Mouse (Mus musculus) forebrain, embryonic 16.5 days (tissue): ENCODE data around the gene Tmem8. TPM values are rescaled to one million over a fixed set of nuclear protein-coding genes. Genes with fewer than 3 reads are reported as not detected.

Experiments
- ATAC-seq: fragments of 200-750 bp; cut with Nextera tagmentation; 2 replicates; pipeline ENCODE4 v1.8.0; 2017; ENCODE audit warnings: mild to moderate bottlenecking, moderate library complexity
- H3K27ac ChIP-seq: fragments of 300-500 bp; sonication (generic); 2 replicates; pipeline ENCODE4 v1.5.1; 2014; ENCODE audit warnings: low read length, control low read depth
- H3K27me3 ChIP-seq: fragments of 300-500 bp; sonication (generic); replicated peaks from 2 replicates; pipeline ENCODE4 v1.6.1; 2014; ENCODE audit warnings: low read length; ENCODE audit not compliant: control insufficient read depth, insufficient read depth
- H3K36me3 ChIP-seq: fragments of 300-500 bp; sonication (generic); 2 replicates; pipeline ENCODE4 v1.6.1; 2014; ENCODE audit not compliant: control insufficient read depth, insufficient read depth
- H3K4me1 ChIP-seq: fragments of 300-500 bp; sonication (generic); replicated peaks from 2 replicates; pipeline ENCODE4 v1.6.1; 2014; ENCODE audit warnings: low read length; ENCODE audit not compliant: control insufficient read depth, insufficient read depth
- H3K4me2 ChIP-seq: fragments of 300-500 bp; sonication (generic); 2 replicates; pipeline ENCODE4 v1.6.1; 2014; ENCODE audit warnings: mild to moderate bottlenecking, low read length, control low read depth
- H3K4me3 ChIP-seq: fragments of 300-500 bp; sonication (generic); replicated peaks from 2 replicates; pipeline ENCODE4 v1.5.1; 2014; ENCODE audit warnings: mild to moderate bottlenecking, low read length, control low read depth
- H3K9ac ChIP-seq: fragments of 300-500 bp; sonication (generic); replicated peaks from 2 replicates; pipeline ENCODE4 v1.6.1; 2014; ENCODE audit warnings: low read depth, low read length, control low read depth
- H3K9me3 ChIP-seq: fragments of 300-500 bp; sonication (generic); 2 replicates; pipeline ENCODE4 v1.6.1; 2016; ENCODE audit warnings: low read length; ENCODE audit not compliant: control insufficient read depth
- WGBS: fragments of 180-500 bp; shearing (Covaris S2); extraction: QIAGEN DNeasy Blood & Tissue Kit; methylation state at CpG from one replicate; pipeline ENCODE4 v1.1.7; 2014; 5-methylcytosine and 5-hydroxymethylcytosine counted together
- polyA plus RNA-seq: library from polyadenylated mRNA; unstranded; fragments of >200 nt; fragmentation: Nextera tagmentation; extraction: Ambion mirVana; gene quantifications from 2 replicates; pipeline ENCODE4 v1.2.1, GENCODE M21; 2015

The Tmem8 gene
- polyA plus RNA-seq, 1 experiment from 2014 or later: 2.0 TPM

DNA sequence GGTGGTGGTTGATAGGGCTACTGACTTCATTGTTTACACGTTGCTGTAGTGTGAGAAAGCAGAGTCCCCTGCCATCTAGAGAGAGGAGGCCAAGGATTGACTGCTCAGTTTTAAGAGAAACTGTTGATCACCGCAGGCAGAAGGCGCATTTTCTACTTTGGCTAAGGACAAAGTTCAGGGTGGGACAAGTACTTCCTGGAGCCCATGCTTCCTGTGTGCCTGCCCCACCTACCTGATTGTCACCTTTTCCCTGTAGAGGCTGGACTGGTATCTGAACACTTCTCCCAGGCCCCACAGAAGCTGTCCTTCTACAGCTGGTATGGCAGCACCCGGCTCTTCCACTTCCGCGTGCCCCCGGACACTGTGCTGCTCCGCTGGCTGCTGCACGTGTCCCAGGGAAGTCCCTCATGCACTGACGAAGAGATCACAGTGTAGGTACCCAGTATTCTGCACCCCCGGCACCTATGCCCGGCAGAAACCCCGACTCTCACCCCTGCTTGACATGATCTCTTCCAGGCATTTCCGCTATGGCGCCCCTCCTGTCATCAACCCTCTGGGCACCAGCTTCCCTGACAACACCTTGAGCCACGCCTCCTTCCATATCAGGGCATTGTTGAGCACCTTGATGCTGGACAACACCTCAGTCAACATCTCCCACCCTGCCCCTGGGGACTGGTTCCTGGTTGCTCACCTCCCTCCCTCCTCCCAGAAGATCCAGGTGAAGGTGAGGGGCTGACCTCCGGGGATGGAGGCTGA lies 3.6 kb downstream of the Tmem8 start:
- no peak overlapping the region for H3K4me3 ChIP-seq
- H3K9me3 ChIP-seq: no peaks in the 10 kb centered on the region
- no peak overlapping the region for H3K9ac ChIP-seq
- no peak overlapping the region for H3K27ac ChIP-seq
- H3K27me3 ChIP-seq: peaks cover 19% of the 10 kb centered on the region
- ATAC-seq: no peak
- H3K4me1 ChIP-seq: peaks cover 9% of the 10 kb centered on the region
- H3K4me2 ChIP-seq: no peak overlapping the region
- no peaks in the 10 kb centered on the region for H3K36me3 ChIP-seq
- 86% methylated on average over 17 of the region's 17 CpGs for WGBS

DNA sequence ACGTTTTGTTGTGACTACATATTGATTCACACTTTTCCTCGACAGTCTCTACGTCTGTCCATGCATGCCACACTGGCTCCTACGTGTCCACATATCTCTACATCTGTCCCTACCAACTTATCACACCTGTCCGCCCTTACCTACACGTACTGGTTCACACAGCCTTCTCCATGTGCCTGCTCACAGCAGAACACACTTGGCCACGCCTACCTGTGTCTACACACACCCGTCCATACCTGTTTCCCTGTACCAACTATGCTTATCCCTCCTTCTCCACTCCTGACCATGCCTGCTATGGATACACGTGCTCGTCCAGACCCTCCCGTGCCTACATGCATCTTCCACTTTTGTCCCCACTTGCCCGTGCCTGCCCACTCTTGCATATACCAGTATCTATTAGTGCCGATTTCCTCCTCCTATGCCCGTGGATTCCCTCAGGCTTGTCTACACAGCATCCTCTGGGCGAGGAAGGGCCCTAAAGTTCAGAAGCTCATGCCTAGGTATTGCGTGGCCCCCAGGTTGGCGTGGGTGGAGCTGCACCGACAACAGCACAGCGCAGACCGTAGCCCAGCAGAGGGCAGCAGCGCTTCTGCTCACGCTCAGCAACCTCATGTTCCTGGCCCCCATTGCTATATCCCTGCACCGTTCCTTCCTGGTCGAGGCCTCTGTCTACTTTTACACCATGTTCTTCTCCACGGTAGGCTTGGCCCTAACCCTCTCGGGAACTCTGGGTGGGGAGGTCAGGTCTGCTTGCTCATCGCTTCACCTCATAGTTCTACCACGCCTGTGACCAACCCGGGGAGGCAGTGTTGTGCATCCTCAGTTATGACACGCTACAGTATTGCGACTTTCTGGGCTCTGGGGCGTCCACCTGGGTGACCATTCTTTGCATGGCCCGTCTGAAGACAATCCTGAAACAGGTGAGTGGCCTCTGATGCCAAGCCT lies 6.9 kb downstream of the Tmem8 start:
- H3K27me3 ChIP-seq: peaks cover 11% of the 10 kb centered on the region
- peak; percentile 37; the same call in 1 of the 2 replicates for ATAC-seq
- peaks cover 11% of the 10 kb centered on the region for H3K4me1 ChIP-seq
- no peak overlapping the region for H3K9ac ChIP-seq
- no peaks in the 10 kb centered on the region for H3K9me3 ChIP-seq
- WGBS: 47% methylated on average over 33 of the region's 33 CpGs
- no peak overlapping the region for H3K4me3 ChIP-seq
- no peak overlapping the region for H3K4me2 ChIP-seq
- no peak overlapping the region for H3K27ac ChIP-seq
- no peaks in the 10 kb centered on the region for H3K36me3 ChIP-seq

DNA sequence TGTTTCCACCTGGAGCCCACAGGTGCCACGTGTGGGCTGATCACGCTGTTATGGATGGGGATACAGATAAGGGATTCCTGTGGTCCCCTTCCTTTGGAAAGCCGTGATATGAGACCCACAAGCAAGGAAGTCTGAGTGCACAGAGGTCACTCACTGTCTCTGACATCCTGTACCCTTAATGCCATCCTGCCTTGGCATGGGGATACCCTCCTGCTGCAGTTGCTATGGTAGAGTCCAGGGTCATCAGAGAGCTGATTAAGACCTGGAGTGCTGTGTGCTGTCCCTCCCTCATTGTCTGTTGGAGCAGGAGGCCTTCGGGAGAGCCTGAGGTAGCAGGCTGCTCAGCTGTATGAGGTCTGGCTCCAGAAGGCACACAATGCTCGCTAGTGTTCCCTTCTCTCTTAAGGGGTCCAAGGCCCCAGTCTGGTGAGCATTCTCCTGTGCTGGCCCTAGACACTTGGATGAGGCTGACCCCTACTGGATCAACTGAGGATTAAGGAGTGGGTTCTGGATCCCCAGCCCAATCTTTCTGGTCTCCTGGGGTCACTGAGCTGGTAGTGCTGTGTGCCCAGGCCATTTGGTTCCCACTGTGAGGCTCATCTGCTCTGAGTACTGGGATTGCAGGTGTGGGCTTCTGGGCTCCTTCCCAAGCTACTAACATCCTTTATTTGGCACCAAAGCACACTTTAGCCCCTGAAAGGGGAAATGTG lies 9.5 kb downstream of the Tmem8 start:
- H3K4me3 ChIP-seq: no peak overlapping the region
- H3K4me2 ChIP-seq: no peak overlapping the region
- H3K27me3 ChIP-seq: no peaks in the 10 kb centered on the region
- peaks cover 11% of the 10 kb centered on the region for H3K4me1 ChIP-seq
- H3K27ac ChIP-seq: no peak overlapping the region
- no peak for ATAC-seq
- 60% methylated on average over 5 of the region's 5 CpGs for WGBS
- no peaks in the 10 kb centered on the region for H3K9me3 ChIP-seq
- no peak overlapping the region for H3K9ac ChIP-seq
- H3K36me3 ChIP-seq: no peaks in the 10 kb centered on the region

DNA sequence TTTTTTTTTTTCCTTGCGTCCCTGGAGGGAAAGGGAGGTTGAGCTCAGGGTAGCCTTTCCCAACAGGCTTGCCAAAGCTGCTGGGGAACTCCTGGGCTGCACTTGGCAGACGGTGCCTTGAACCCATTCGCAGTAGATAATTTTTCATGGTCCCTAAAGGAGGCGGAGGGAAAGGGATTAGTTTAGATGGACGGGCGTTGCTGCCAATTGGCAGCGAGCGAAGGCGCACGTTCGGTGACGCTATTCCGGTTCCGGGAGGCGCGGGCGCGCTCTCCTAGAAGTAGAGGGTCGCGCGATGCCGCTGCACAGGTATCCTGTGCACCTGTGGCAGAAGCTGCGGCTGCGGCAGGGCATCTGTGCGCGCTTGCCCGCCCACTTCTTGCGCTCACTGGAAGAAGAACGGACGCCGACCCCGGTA lies 10.2 kb downstream of the Tmem8 start, which contains the start of gene Mrpl28:
Gene Mrpl28, plus strand, starts transcription at position 234 of the 418 bp plus-strand sequence.
- under 1% methylated on average over 31 of the region's 32 CpGs for WGBS
- H3K27ac ChIP-seq: no peak within 1 kb of the TSS
- peak within 1 kb of the TSS; percentile 91 for H3K4me2 ChIP-seq

DNA sequence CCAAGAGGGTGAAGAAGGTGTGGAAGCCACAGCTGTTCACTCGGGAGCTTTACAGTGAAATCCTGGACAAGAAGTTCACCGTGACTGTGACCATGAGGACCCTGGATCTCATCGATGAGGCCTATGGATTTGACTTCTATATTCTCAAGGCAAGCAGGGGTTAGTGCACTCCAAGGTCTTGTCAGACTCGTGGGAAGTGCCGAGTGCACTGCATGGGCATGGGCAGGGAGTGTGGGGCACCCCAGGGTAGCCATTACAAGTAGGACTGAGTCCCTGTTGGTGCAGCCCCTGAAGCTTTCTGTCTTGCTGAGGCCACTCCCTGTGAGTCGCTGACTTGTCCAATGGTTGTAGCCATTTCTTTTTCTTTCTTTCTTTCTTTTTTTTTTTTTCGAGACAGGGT lies 11.5 kb downstream of the Tmem8 start:
- Histone ChIP-seq H3K27ac (no peak overlapping the region), H3K4me3 (peak overlapping the region; percentile 74; the same call in 1 of the 2 replicates), H3K27me3 (no peaks in the 10 kb centered on the region), H3K36me3 (peaks cover 3% of the 10 kb centered on the region; the same call in 1 of the 2 replicates), H3K4me2 (peak overlapping the region; percentile 91), H3K4me1 (peaks cover 11% of the 10 kb centered on the region), H3K9ac (peak overlapping the region; percentile 74; the same call in 1 of the 2 replicates), H3K9me3 (no peaks in the 10 kb centered on the region)
- WGBS: 90% methylated on average over 7 of the region's 7 CpGs
- ATAC-seq: no peak

More for the DNA sequence above, 10.2 kb downstream of the Tmem8 start, which contains the start of gene Mrpl28:
- peak within 1 kb of the TSS; percentile 74 for H3K4me3 ChIP-seq
- no peaks in the 10 kb centered on the region for H3K36me3 ChIP-seq
- peaks cover 11% of the 10 kb centered on the region for H3K4me1 ChIP-seq
- H3K27me3 ChIP-seq: no peaks in the 10 kb centered on the region
- H3K9ac ChIP-seq: peak within 1 kb of the TSS; percentile 74
- no peaks in the 10 kb centered on the region for H3K9me3 ChIP-seq
- ATAC-seq: peak; percentile 94

DNA sequence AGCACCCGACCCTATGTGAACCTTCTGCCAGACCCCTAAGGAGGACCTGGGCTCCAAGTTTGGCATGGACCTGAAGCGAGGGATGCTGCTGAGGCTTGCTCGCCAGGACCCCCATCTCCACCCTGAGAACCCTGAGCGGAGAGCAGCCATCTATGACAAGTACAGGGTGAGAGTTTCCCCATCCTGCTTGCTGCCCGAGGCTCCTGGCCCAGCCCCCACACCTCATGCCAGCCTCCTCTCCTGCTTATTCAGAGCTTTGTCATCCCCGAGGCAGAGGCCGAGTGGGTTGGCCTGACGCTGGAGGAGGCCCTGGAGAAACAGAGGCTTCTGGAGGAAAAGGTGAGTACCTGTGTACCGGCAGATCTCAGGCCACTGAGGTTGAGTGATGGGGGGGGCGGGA lies 12.1 kb downstream of the Tmem8 start:
- 94% methylated on average over 10 of the region's 10 CpGs for WGBS
- peaks cover 5% of the 10 kb centered on the region for H3K36me3 ChIP-seq

DNA sequence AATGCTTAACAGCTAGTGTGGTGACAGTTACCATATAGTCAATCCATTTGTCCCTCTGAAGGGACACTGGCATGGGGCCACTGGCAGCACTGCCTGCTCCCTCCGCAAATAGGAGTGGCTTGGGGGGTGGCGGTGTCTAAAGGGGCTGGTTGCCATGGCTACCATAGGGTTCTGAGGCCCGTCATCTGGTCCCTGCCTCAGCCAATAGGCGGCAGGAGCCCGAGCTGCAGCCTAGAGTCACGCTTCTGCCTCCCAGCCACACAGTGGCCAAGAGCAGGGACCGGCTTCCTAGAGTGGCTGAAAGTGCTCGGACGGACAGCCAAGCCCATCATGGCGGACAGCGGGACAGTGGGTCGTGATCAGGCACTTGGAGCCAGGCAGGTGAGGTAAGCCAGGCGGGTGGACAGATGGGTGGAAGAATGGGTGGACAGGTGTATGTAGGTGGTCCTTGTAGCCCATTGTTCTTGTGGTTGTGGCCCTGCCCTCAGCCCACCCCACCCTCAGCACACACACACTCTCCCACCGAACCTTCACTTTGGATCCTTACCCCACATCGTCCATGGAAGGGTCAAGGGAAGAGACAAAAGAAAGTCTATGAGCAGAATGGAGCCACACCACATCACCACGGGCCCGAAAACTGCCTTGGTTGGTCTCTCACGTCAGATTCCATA lies 18.1 kb downstream of the Tmem8 start:
- WGBS: 70% methylated on average over 18 of the region's 18 CpGs
- peaks cover 5% of the 10 kb centered on the region for H3K36me3 ChIP-seq
- no peaks in the 10 kb centered on the region for H3K4me1 ChIP-seq
- no peak overlapping the region for H3K4me3 ChIP-seq
- no peak overlapping the region for H3K4me2 ChIP-seq
- 0 out of 2 replicates have a peak, but pooled peaks have one; percentile 28 for ATAC-seq
- no peak overlapping the region for H3K27ac ChIP-seq
- H3K9ac ChIP-seq: no peak overlapping the region
- H3K27me3 ChIP-seq: no peaks in the 10 kb centered on the region
- no peaks in the 10 kb centered on the region for H3K9me3 ChIP-seq

More for the DNA sequence above, 12.1 kb downstream of the Tmem8 start:
- Histone ChIP-seq H3K27ac (no peak overlapping the region), H3K4me3 (no peak overlapping the region), H3K4me2 (no peak overlapping the region), H3K9ac (no peak overlapping the region), H3K9me3 (no peaks in the 10 kb centered on the region), H3K27me3 (no peaks in the 10 kb centered on the region), H3K4me1 (peaks cover 11% of the 10 kb centered on the region)
- ATAC-seq: no peak
